Mouse (Mus musculus): ENCODE results near the gene Slc37a4.

GRCm38 (mm10) chr9:44423576-44423975, 26.9 kb downstream of the Slc37a4 start:
- TF ChIP-seq EP300 (IDR thresholded peaks at IDR 0.05; ENCODE audit: low read depth) (no peak), CTCF (IDR thresholded peaks at IDR 0.05; ENCODE audit: low read depth) (no peak)

All from heart, postnatal 0 days (tissue).